In genomic region chr1:46888726-46889125, GRCm38 (mm10) we compare ENCODE assay signal across 21 mouse cellular contexts. TPM values are rescaled to one million over a fixed set of nuclear protein-coding genes. Genes with fewer than 3 reads are reported as not detected.
DNase-seq lines count a peak whose midpoint lies in the region; ATAC-seq and TF ChIP-seq lines count a peak whose summit lies in the region.
"Had no signal": no experiment of that assay in that cellular context is flagged by ENCODE, and none has a peak within 500 bp of the region (broad histone marks: within the 10 kb centered on the region; RNA-seq: fewer than 3 reads in every experiment).

No protein-coding gene starts in this region.

- H3K36me3 ChIP-seq in intestine, embryonic 15.5 days: no peaks in the 10 kb centered on the region
- no peaks in the 10 kb centered on the region for H3K36me3 ChIP-seq in intestine, postnatal 0 days (ENCODE audit: control insufficient read depth, insufficient read depth)
- H3K36me3 ChIP-seq in embryonic facial prominence, embryonic 10.5 days (replicated peaks): no peaks in the 10 kb centered on the region
- H3K36me3 ChIP-seq in limb, embryonic 11.5 days (ENCODE audit: control insufficient read depth, insufficient read depth, low read length): no peaks in the 10 kb centered on the region
- H3K36me3 ChIP-seq: forebrain, embryonic 12.5 days; liver, embryonic 13.5 days; midbrain, embryonic 10.5 days; neural tube, embryonic 12.5 days had no signal

- no peaks in the 10 kb centered on the region for H3K9me3 ChIP-seq in intestine, embryonic 15.5 days
- H3K9me3 ChIP-seq in intestine, postnatal 0 days (ENCODE audit: control insufficient read depth): no peaks in the 10 kb centered on the region
- no peaks in the 10 kb centered on the region for H3K9me3 ChIP-seq in embryonic facial prominence, embryonic 10.5 days
- no peaks in the 10 kb centered on the region for H3K9me3 ChIP-seq in limb, embryonic 11.5 days (ENCODE audit: control insufficient read depth, low read length)
- H3K9me3 ChIP-seq: forebrain, embryonic 12.5 days; liver, embryonic 13.5 days; midbrain, embryonic 10.5 days; neural tube, embryonic 12.5 days had no signal

- H3K27me3 ChIP-seq in intestine, embryonic 15.5 days (replicated peaks): no peaks in the 10 kb centered on the region
- H3K27me3 ChIP-seq in intestine, postnatal 0 days (replicated peaks; ENCODE audit: control insufficient read depth, insufficient read depth, low read length): no peaks in the 10 kb centered on the region
- H3K27me3 ChIP-seq in embryonic facial prominence, embryonic 10.5 days (replicated peaks; ENCODE audit: low read depth, poor library complexity, severe bottlenecking): no peaks in the 10 kb centered on the region
- no peaks in the 10 kb centered on the region for H3K27me3 ChIP-seq in limb, embryonic 11.5 days (ENCODE audit: control insufficient read depth, insufficient read depth, low read length)
- H3K27me3 ChIP-seq: forebrain, embryonic 12.5 days; liver, embryonic 13.5 days; neural tube, embryonic 12.5 days; Patski had no signal

- DNase-seq in embryo, embryonic 10.5 days (ENCODE audit: low spot score): peak; percentile 61
- peak; percentile 44 for DNase-seq in embryonic facial prominence, embryonic 10.5 days (ENCODE audit: low spot score)
- peak; percentile 24 for DNase-seq in limb, embryonic 11.5 days (ENCODE audit: low spot score)
- DNase-seq in gastrocnemius, adult 2 months: no peak
- DNase-seq in cerebellum, adult 9-10 months: no peak
- DNase-seq: adrenal gland, postnatal 25 days; cerebellum, postnatal 10 days; heart, adult 11 months; kidney, postnatal 10 days; left cerebral cortex, postnatal 4 days; liver, embryonic 13.5 days; right cerebral cortex, postnatal 14 days; thymus, postnatal 4 days had no signal

- no peak overlapping the region for H3K9ac ChIP-seq in intestine, embryonic 15.5 days
- no peak overlapping the region for H3K9ac ChIP-seq in intestine, postnatal 0 days (ENCODE audit: low read depth, low read length)
- H3K9ac ChIP-seq in limb, embryonic 11.5 days (ENCODE audit: low read length): no peak overlapping the region
- H3K9ac ChIP-seq: forebrain, embryonic 12.5 days; liver, embryonic 13.5 days; neural tube, embryonic 12.5 days had no signal

- ATAC-seq in intestine, embryonic 15.5 days: peak; percentile 23; the same call in 1 of the 2 replicates
- ATAC-seq in intestine, postnatal 0 days: no peak
- ATAC-seq in limb, embryonic 11.5 days (ENCODE audit: insufficient number of reproducible peaks, low FRiP score, low TSS enrichment, low read depth): peak; percentile 45; the same call in 1 of the 2 replicates
- ATAC-seq in activated CD4-positive, CD25-positive, alpha-beta regulatory T cell, adult 4 months: no peak
- ATAC-seq: Patski had no signal

- H3K4me3 ChIP-seq in intestine, embryonic 15.5 days (replicated peaks): no peak overlapping the region
- H3K4me3 ChIP-seq in intestine, postnatal 0 days (ENCODE audit: low read depth, low read length): no peak overlapping the region
- no peak overlapping the region for H3K4me3 ChIP-seq in embryonic facial prominence, embryonic 10.5 days
- no peak overlapping the region for H3K4me3 ChIP-seq in limb, embryonic 11.5 days (ENCODE audit: low read depth, low read length)
- no peak overlapping the region for H3K4me3 ChIP-seq in gastrocnemius, adult 2 months
- H3K4me3 ChIP-seq: forebrain, embryonic 12.5 days; layer of hippocampus, adult 2 months; liver, embryonic 13.5 days; midbrain, embryonic 10.5 days; neural tube, embryonic 12.5 days had no signal

- TF ChIP-seq CTCF in intestine, postnatal 0 days (IDR thresholded peaks at IDR 0.05; ENCODE audit: low read depth): no peak
- no peak for TF ChIP-seq CTCF in gastrocnemius, adult 2 months (IDR thresholded peaks at IDR 0.05)

- no peak overlapping the region for H3K27ac ChIP-seq in intestine, embryonic 15.5 days
- no peak overlapping the region for H3K27ac ChIP-seq in intestine, postnatal 0 days (ENCODE audit: low read depth, low read length)
- peak overlapping the region; percentile 57 for H3K27ac ChIP-seq in embryonic facial prominence, embryonic 10.5 days (replicated peaks)
- H3K27ac ChIP-seq in limb, embryonic 11.5 days (replicated peaks; ENCODE audit: low read depth, low read length): peak overlapping the region; percentile 32; the same call in 1 of the 2 replicates
- no peak overlapping the region for H3K27ac ChIP-seq in gastrocnemius, adult 2 months
- H3K27ac ChIP-seq: forebrain, embryonic 12.5 days; layer of hippocampus, adult 2 months; liver, embryonic 13.5 days; midbrain, embryonic 10.5 days; neural tube, embryonic 12.5 days had no signal

- no peak overlapping the region for H3K4me2 ChIP-seq in intestine, embryonic 15.5 days (replicated peaks)
- no peak overlapping the region for H3K4me2 ChIP-seq in intestine, postnatal 0 days (replicated peaks; ENCODE audit: low read depth)
- H3K4me2 ChIP-seq in limb, embryonic 11.5 days (ENCODE audit: low read depth, severe bottlenecking): no peak overlapping the region
- H3K4me2 ChIP-seq: forebrain, embryonic 12.5 days; liver, embryonic 13.5 days; neural tube, embryonic 12.5 days had no signal

- intact Hi-C loops in gastrocnemius, adult 2 months (cut with DNase I): no loop called here

- 28% methylated on average over 4 of the region's 4 CpGs for WGBS in intestine, embryonic 15.5 days
- 15% methylated on average over 4 of the region's 4 CpGs for whole genome bisulfite sequencing in intestine, postnatal 0 days
- 32% methylated on average over 4 of the region's 4 CpGs for WGBS in embryonic facial prominence, embryonic 10.5 days
- 22% methylated on average over 4 of the region's 4 CpGs for WGBS in limb, embryonic 11.5 days

- 0 out of 2 replicates have a peak, but pooled peaks cover 3% of the 10 kb centered on the region for H3K4me1 ChIP-seq in intestine, embryonic 15.5 days (replicated peaks)
- H3K4me1 ChIP-seq in intestine, postnatal 0 days (replicated peaks; ENCODE audit: control insufficient read depth, insufficient read depth, low read length): no peaks in the 10 kb centered on the region
- peaks cover 36% of the 10 kb centered on the region for H3K4me1 ChIP-seq in embryonic facial prominence, embryonic 10.5 days
- peaks cover 6% of the 10 kb centered on the region; the same call in 1 of the 2 replicates for H3K4me1 ChIP-seq in limb, embryonic 11.5 days (ENCODE audit: control insufficient read depth, insufficient read depth, low read length)
- H3K4me1 ChIP-seq: forebrain, embryonic 12.5 days; liver, embryonic 13.5 days; neural tube, embryonic 12.5 days had no signal

RNA-seq across cellular contexts. Expression of gene Slc39a10, which starts 3.9 kb away (rescaled TPM):
- polyA plus RNA-seq in intestine, embryonic 15.5 days (2015; fragmentation: Nextera tagmentation; extraction: Ambion mirVana): 21.1 and 28.8 TPM in 2 replicates
- polyA plus RNA-seq in intestine, postnatal 0 days (2015; fragmentation: Nextera tagmentation; extraction: Ambion mirVana): 5.0 and 5.8 TPM in 2 replicates
- 66.4 and 71.0 TPM in 2 replicates for polyA plus RNA-seq in embryonic facial prominence, embryonic 10.5 days (2016; fragmentation: Nextera tagmentation; extraction: Ambion mirVana)
- 68.5 and 73.7 TPM in 2 replicates for polyA plus RNA-seq in limb, embryonic 11.5 days (2014; fragmentation: Nextera tagmentation; extraction: Ambion mirVana)
- total RNA-seq in gastrocnemius, adult 2 months (2021): 1 to 10 TPM; 5.2 to 7.4 TPM
- polyA plus RNA-seq in activated CD4-positive, CD25-positive, alpha-beta regulatory T cell, adult 4 months (2017; shearing (Covaris generic)): 10 to 100 TPM; 12.8 to 13.1 TPM

Comparison
In these comparisons a context has a peak if more than half of its experiments do, and no peak if none do; other contexts are left out.
1. ATAC-seq: peak in intestine, embryonic 15.5 days (single experiment) and limb, embryonic 11.5 days (single experiment); none in intestine, postnatal 0 days (single experiment) and activated CD4-positive, CD25-positive, alpha-beta regulatory T cell, adult 4 months (single experiment).
2. H3K27ac ChIP-seq: peak in embryonic facial prominence, embryonic 10.5 days (single experiment) and limb, embryonic 11.5 days (single experiment); none in intestine, embryonic 15.5 days (single experiment), intestine, postnatal 0 days (single experiment) and gastrocnemius, adult 2 months (single experiment).
3. DNase-seq: peak in embryo, embryonic 10.5 days (single experiment), embryonic facial prominence, embryonic 10.5 days (single experiment) and limb, embryonic 11.5 days (single experiment); none in gastrocnemius, adult 2 months (single experiment) and cerebellum, adult 9-10 months (single experiment).